Mouse (Mus musculus) left cerebral cortex, postnatal 25 days (tissue): Measurements from ENCODE around the gene Glipr1l3. TPM values are rescaled to one million over a fixed set of nuclear protein-coding genes. Genes with fewer than 3 reads are reported as not detected.
A peak's percentile ranks its signal among the peaks of the same experiment; 100 is the strongest.
"Not testable (repeated sequence)": the region's sequence is repeated elsewhere in the genome, so short reads cannot be mapped to it uniquely, and the experiment has no call there.

Experiments used
- DNase-seq, 2 experiments: peaks; one replicate each; pipeline ENCODE4 v3.0.0; 2022; ENCODE audit warnings: low spot score in 2 of 2, mixed read lengths in 1 of 2
- intact Hi-C: fragments of 180-260 bp; cut with DNase I; formaldehyde crosslinking; loops from one replicate; pipeline ENCODE4 v1.15.1; 2025
- total RNA-seq, 2 experiments: library from RNA; stranded (reverse); gene quantifications; 2 replicates each; pipeline ENCODE4 v1.2.3; 2021

Gene Glipr1l3
- not detected for total RNA-seq

DNA sequence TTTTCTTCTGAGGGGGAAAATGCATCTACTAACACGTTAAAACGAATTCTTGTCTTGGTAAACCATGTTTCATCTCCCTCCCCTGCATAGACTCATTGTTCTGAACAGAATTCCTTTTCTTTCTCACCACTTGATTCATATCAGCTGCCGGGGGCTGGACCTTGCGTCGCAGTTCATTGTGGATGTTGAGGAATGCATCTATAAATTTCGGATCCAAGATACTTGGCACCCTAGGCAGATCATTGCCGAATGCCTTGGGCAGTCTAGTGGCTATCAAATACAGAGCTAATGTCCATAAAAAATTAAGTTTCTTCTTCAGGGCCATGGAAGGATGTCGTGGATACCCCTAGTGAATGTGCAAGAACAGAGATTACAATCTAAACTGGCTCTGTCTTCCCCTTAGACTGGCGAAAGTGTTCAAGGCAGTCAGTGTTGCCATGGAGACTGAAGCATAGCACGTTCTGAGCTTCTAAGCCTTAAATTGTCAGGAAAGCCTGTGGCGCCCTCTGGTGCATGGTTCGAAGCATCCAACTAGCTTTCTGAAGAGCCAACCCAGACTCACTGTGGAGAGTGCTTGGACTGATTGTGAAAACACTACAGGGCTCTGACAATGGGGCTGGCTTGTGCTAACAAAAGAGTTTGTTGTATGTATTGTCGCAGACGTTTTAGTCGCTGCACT, at the start of gene Glipr1l3:
Gene Glipr1l3 (minus strand): TSS at position 446 of the 679 bp plus-strand sequence.
- intact Hi-C loops: loop anchor here (5.0 kb wide), 2 partner anchors 98 to 183 kb away; partner anchors contain the start of gene Glipr1l1
- peak; percentile 88 to 96 for DNase-seq

DNA sequence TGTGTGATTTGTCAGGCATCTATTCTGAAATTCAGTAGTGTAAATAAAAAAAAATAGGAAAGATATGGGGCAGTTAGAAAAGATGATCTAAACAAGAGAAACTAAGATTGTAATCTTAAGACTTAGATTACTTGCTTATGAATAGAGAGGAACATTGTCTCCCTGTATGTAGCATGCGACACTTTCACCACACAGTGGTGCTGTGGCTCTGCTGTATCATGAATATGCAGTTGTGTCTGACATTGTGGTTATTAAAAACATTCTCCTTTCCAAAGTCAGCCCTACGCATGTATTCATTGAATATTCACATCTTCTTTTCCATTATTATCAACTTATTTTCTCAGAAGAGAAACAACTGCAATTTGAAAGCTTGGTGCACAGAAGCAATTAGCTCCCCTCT, 43.3 kb upstream of the Glipr1l3 start:
- peak; percentile 42 to 71 for DNase-seq
- intact Hi-C loops: loop anchor here (1.0 to 2.0 kb wide), 2 partner anchors 545 to 598 kb away; no protein-coding TSS in a partner anchor

DNA sequence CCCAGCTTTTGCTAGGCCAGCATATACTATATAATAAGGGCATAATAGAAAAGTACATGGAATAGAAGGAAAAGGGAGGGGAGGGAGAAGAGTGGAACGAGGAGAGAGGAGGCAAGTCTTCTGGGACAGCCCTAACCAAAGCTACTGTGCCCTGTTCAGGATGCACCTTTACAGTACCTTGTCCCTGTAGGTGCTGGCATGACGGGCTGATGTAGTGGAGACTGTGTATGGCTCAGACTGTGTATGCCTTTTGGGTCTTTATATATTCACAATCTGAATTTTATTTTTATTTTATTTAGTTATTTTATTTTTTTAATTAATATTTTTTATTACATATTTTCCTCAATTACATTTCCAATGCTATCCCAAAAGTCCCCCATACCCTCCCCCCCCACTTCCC, 33.8 kb upstream of the Glipr1l3 start:
- intact Hi-C loops, DNase-seq: not testable (repeated sequence)

DNA sequence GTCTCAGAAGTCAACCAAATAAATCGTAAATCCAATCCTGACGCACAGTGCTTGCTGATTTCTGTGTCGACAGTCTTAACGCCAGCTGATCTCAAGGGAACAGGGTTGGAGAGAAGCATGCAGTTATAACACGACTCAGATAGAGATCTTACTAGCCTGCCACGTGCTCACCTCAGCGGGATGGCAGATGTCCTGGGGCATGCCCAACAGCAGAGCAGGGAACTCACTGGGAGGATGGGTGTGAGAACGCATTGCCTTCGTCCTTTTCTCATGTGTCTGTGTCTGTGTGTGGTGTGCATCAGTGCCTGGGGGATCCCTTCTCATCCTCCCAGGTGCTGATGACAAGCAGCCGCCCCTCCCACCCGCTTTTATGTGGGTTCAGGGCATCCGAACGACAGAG, 16.9 kb upstream of the Glipr1l3 start:
- intact Hi-C loops, DNase-seq: not testable (repeated sequence)

DNA sequence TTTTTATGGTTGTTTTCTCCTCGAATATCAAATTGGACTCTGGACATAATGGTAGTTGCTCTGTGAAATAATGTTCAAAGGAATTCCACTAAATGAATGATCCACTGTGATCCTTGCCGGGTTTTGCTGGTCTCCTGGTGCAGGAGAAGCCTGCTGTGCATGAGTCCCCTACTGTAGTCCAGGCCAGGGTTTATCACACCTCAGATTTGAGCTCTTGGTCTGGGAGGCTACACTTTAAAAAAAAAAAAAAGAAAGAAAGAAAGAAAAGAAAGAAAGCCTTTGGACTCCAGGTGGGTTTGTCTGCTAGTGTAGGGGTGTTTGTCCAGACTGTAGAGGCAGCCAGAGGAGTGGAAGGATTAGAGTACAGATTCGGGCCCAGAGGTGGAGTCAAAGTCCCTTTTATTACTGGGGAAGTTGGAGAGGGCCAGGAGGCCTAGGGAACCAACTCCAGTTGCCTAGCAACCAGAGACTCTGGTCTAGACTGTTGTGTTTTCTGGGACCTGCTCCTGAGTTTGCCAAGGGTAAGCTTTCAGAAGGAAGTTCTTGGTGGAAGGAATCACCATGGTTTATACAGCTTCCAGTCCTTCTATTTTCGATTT, 3.1 kb upstream of the Glipr1l3 start, which contains the start of gene Caps2:
Gene Caps2 (plus strand): TSS at position 454 of the 599 bp plus-strand sequence.
- intact Hi-C loops: loop anchor here (5.0 kb wide), 2 partner anchors 101 to 186 kb away; partner anchors contain the start of gene Glipr1l1
- peak in 1 of 2 experiments; percentile 10 for DNase-seq

DNA sequence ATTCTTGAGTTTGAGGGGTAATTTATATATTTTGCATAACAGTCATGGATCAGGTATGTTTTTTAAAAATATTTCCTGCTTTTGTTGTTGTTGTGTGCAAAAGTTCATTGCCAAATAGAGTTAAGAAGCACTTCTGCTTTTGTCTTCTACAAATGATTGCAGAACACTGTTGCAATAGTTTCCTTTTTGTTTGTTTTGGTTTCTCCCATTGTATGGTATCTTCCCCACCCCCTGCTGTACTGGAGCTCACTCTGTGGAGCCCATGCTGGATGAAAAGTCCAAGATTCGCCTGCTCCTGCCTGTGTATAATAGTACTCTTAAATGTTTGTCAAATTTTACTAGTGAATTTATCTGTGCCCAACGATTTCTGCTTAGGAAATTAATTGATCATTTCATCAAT, 20.3 kb downstream of the Glipr1l3 start:
- intact Hi-C loops: no loop called here
- DNase-seq: no peak

DNA sequence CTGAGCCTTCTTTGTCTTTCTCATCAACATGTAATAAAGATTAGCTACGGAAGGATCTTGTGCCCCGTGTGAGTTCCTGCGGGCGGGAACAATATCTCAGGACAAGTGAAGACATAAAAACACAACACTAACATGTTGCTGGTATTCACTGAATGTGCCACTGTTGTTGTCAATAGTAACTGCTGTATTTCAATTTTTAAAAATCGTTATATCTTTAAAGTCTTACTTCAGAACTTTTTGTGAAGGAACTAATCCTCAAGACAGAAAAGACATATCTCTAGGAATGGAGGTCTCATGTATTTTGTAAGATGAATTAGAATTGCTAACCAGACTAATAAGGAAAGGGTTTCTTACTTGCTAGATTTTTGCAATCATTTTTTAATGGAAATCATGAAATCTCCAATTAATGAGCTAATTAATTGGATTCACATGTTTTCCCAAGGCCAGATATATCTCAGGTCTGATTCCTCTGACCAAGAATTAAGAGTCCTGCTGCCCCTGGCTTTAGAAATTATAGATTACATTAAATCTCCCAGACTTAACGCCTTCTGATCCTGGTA, 21.2 kb downstream of the Glipr1l3 start:
- DNase-seq: no peak
- intact Hi-C loops: no loop called here

DNA sequence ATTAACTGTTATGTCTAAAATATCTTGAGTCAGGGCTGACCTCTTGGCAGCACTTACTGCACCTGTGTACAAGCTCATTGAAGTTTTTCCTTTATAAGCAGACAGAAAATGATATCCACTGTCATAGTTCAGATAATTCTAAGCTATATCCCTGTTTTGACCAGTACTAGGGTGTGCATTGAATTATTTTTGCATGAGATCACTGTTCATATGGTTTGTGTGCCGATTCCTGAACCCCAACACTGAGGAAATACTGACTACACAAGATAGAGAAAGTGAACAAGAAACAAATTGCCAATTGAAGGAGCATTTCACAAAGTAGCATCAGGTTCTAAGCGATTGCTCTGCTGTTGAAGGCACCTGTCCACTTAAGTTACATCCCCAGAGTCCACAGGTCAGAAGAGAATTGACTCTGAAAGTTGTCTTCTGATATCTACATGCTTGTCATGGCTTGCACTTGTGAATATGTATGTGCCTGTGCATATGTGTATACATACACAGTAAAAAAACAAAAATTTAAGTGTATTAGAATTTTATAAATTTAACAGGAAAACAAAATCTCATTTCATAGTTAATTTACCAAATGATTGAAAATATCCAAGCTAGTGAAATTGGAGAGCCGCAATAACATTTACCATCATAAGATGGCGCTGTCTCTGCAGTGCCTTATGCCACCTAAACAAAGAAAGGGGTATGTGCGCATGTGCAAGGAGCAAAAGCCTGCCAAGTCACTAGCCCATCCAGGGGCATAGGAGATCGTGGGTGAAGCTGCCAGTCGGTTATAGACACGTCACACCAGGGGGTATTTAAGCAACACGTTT, 21.9 kb downstream of the Glipr1l3 start:
- DNase-seq: peak; percentile 44 to 72

DNA sequence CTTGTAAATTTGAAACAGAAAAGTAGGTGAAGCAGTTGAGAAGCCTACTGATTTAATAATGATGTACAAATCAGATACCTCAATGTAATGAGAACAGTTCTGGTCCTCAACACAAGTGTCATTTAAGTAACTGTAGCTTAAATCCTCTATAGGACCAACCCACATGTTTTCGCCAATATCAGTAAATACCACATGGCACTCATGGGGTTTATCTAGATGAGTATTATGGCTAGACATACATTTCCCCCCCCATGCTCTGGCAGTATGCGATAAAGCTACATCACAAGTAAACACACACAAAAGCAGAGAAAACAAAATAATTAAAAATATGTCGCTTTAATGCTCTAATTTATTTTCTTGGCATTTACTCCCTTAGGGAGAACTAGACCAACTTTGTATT, 27.9 kb downstream of the Glipr1l3 start:
- intact Hi-C loops: no loop called here
- DNase-seq: no peak

More for the DNA sequence above, 21.9 kb downstream of the Glipr1l3 start:
- intact Hi-C loops: no loop called here

DNA sequence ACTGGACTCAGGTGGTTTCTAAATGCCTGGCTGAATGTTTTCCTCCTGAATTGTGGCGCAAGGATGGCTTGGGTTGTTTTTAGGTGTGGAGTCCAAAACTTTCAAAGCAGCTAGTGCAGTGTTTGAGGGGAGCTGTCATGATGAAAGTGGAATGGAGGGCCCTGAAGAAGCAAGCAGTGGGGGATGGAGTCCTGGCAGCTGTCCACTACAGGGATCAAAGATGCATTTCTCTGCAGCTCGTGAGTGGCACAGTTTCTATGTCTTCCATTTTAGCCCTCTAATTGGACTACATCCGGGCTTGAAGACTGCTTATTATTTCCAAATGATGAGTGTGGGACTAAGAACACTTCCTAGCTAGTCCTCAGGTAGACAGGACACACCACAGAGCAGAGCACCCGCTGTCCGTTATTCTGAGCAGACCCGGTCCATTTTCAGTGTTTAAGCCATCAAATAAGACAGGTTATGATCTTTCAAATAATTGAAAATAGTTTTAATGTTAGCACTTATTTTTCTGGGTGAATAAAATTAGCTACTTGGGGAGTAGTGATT, 32.4 kb downstream of the Glipr1l3 start:
- intact Hi-C loops, DNase-seq: not testable (repeated sequence)

DNA sequence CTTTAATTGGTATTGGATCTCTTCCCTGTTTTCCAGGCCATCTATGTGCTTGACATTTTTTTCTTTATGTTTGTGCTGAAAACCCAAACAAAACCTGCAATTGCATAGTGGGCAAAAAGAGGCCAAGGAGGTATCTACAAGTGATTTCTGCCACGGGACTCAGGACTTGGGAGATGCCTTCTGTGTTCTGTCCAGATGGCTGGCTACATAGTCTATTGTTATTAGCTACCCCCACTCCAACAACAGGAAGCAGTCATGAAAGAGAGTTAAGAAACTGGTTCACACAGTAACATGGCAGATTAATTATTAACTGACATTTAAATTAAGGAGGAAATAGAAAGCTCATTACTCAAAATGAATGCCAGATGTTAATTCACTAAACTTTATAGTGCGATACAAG, 35.0 kb downstream of the Glipr1l3 start:
- DNase-seq, intact Hi-C loops: not testable (repeated sequence)

DNA sequence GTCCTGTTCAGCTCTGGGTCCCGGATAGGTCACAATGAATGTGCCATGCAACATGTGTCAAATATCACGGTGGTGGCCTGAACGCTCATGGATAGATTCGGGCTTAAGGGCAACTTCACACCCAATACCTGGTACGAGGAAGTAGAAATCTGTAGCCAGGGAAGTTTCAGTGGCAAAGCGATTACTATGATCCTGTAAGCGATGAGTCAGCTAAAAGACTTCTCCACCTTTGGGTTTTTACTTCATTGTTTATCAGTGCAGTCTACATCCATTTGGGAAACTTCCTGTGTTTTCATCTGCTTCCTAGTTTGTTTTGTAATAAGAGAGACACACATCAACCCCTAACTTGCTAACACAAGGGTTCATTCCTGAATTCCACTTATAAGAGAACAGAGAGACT, 49.7 kb downstream of the Glipr1l3 start:
- no peak for DNase-seq
- intact Hi-C loops: no loop called here

DNA sequence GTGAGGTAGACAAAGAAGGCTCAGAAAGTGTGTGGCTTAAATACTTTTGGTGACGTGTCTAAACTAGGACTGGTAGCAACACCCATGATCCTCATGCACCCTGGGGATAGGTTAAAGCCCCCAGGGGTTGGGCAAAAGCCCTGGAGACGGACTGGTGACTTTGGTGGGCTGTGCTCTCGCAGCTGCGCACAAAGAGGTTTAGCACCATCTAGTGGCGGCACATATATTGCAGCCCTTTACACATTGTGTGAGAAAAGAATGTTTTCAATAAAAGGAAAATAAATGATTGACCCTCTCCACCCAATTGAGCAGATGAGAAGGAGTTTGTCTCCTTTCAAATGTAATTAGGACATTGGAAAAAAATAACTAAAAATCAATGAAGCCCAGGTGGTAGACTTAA, 54.3 kb downstream of the Glipr1l3 start:
- peak; percentile 47 to 60 for DNase-seq
- intact Hi-C loops: loop anchor here (5.0 kb wide), 2 partner anchors 38 to 128 kb away; no protein-coding TSS in a partner anchor

Other genes with a start within 250 kb of the Glipr1l3 start
- gene Krr1, start 187.7 kb downstream of the Glipr1l3 start, total RNA-seq: 10 to 100 TPM; 32.6 to 39.8 TPM
- 1 to 10 TPM in 1 of 2 experiments, under 1 TPM in 1; 0.78 to 1.6 TPM for gene Glipr1, start 157.7 kb downstream of the Glipr1l3 start, total RNA-seq
- not detected for gene Glipr1l1, start 100.1 kb downstream of the Glipr1l3 start, total RNA-seq
- not detected for gene Glipr1l2, start 77.0 kb downstream of the Glipr1l3 start, total RNA-seq
- under 1 TPM; 0.21 to 0.23 TPM for gene Caps2, start 3.3 kb upstream of the Glipr1l3 start, total RNA-seq
- 10 to 100 TPM; 86.1 to 87.5 TPM for gene Kcnc2, start 110.8 kb upstream of the Glipr1l3 start, total RNA-seq